Mouse (Mus musculus): Measurements from ENCODE around the gene Kmt2b. TPM values are rescaled to one million over a fixed set of nuclear protein-coding genes. Genes with fewer than 3 reads are reported as not detected.

The Kmt2b gene
- total and polyA plus RNA-seq, 2 experiments from 2014 or later, result 8.3 to 39.5 TPM

- Histone ChIP-seq H3K27me3 (ENCODE audit: insufficient read depth, low read length) (no peaks in the 10 kb centered on the region), H3K4me3 (ENCODE audit: low read depth, low read length) (no peak overlapping the region), H3K4me1 (ENCODE audit: insufficient read depth, low read length) (no peaks in the 10 kb centered on the region), H3K36me3 (ENCODE audit: insufficient read depth, low read length) (peaks cover 14% of the 10 kb centered on the region), H3K9ac (replicated peaks; ENCODE audit: low read length, poor library complexity, severe bottlenecking) (no peak overlapping the region), H3K9me3 (ENCODE audit: low read length) (no peaks in the 10 kb centered on the region), H3K27ac (ENCODE audit: low read depth, low read length) (no peak overlapping the region), H3K4me2 (ENCODE audit: low read depth, low read length, poor library complexity, severe bottlenecking) (peak overlapping the region; percentile 92; the same call in 1 of the 2 replicates)
- WGBS, result 54% methylated on average over 2 of the region's 2 CpGs
- DNase-seq (ENCODE audit: low spot score) (no peak), ATAC-seq (ENCODE audit: low FRiP score) (no peak)
- TF ChIP-seq CTCF (IDR thresholded peaks at IDR 0.05), result no peak
Observed at GRCm38 (mm10) chr7:30560296-30560695, 28.2 kb downstream of the Kmt2b start.

GRCm38 (mm10) chr7:30559443-30559954 is 29.0 kb downstream of the Kmt2b start, which contains the start of gene Lin37:
TSS of gene Lin37 (minus strand) at chr7:30559838.
- peak; percentile 87 for ATAC-seq (ENCODE audit: low FRiP score)
- no peak for TF ChIP-seq CTCF (IDR thresholded peaks at IDR 0.05)
- peak; percentile 99 for DNase-seq (ENCODE audit: low spot score)

GRCm38 (mm10) chr7:30558656-30559442 is 29.7 kb downstream of the Kmt2b start:
- H3K4me3 ChIP-seq (ENCODE audit: low read depth, low read length), result peak overlapping the region; percentile 57
- DNase-seq (ENCODE audit: low spot score), result no peak
- H3K9ac ChIP-seq (replicated peaks; ENCODE audit: low read length, poor library complexity, severe bottlenecking), result peak overlapping the region; percentile 79
- ATAC-seq (ENCODE audit: low FRiP score), result no peak
- H3K4me2 ChIP-seq (ENCODE audit: low read depth, low read length, poor library complexity, severe bottlenecking), result peak overlapping the region; percentile 92
- peak overlapping the region; percentile 51; the same call in 1 of the 2 replicates for H3K27ac ChIP-seq (ENCODE audit: low read depth, low read length)
- peaks cover 20% of the 10 kb centered on the region for H3K36me3 ChIP-seq (ENCODE audit: insufficient read depth, low read length)
- WGBS, result 18% methylated on average over 12 of the region's 12 CpGs
- H3K4me1 ChIP-seq (ENCODE audit: insufficient read depth, low read length), result 0 out of 2 replicates have a peak, but pooled peaks cover under 1% of the 10 kb centered on the region
- no peak for TF ChIP-seq CTCF (IDR thresholded peaks at IDR 0.05)
- H3K27me3 ChIP-seq (ENCODE audit: insufficient read depth, low read length), result no peaks in the 10 kb centered on the region
- no peaks in the 10 kb centered on the region for H3K9me3 ChIP-seq (ENCODE audit: low read length)

More at GRCm38 (mm10) chr7:30559443-30559954, 29.0 kb downstream of the Kmt2b start, which contains the start of gene Lin37:
- Histone ChIP-seq H3K27ac (ENCODE audit: low read depth, low read length) (peak within 1 kb of the TSS; percentile 51; the same call in 1 of the 2 replicates), H3K36me3 (ENCODE audit: insufficient read depth, low read length) (peaks cover 18% of the 10 kb centered on the region), H3K9me3 (ENCODE audit: low read length) (no peaks in the 10 kb centered on the region), H3K9ac (replicated peaks; ENCODE audit: low read length, poor library complexity, severe bottlenecking) (peak within 1 kb of the TSS; percentile 79), H3K4me1 (ENCODE audit: insufficient read depth, low read length) (no peaks in the 10 kb centered on the region), H3K27me3 (ENCODE audit: insufficient read depth, low read length) (no peaks in the 10 kb centered on the region), H3K4me2 (ENCODE audit: low read depth, low read length, poor library complexity, severe bottlenecking) (peak within 1 kb of the TSS; percentile 92), H3K4me3 (ENCODE audit: low read depth, low read length) (peak within 1 kb of the TSS; percentile 57)
- under 1% methylated on average over 20 of the region's 20 CpGs for WGBS

- Histone ChIP-seq H3K36me3 (ENCODE audit: insufficient read depth, low read length) (peaks cover 20% of the 10 kb centered on the region), H3K4me2 (ENCODE audit: low read depth, low read length, poor library complexity, severe bottlenecking) (peak overlapping the region; percentile 92), H3K27ac (ENCODE audit: low read depth, low read length) (no peak overlapping the region), H3K9me3 (ENCODE audit: low read length) (no peaks in the 10 kb centered on the region), H3K4me1 (ENCODE audit: insufficient read depth, low read length) (peaks cover 9% of the 10 kb centered on the region; the same call in 1 of the 2 replicates), H3K27me3 (ENCODE audit: insufficient read depth, low read length) (no peaks in the 10 kb centered on the region), H3K9ac (replicated peaks; ENCODE audit: low read length, poor library complexity, severe bottlenecking) (no peak overlapping the region), H3K4me3 (ENCODE audit: low read depth, low read length) (no peak overlapping the region)
- 91% methylated on average over 13 of the region's 13 CpGs for WGBS
- no peak for DNase-seq (ENCODE audit: low spot score)
- no peak for TF ChIP-seq CTCF (IDR thresholded peaks at IDR 0.05)
- no peak for ATAC-seq (ENCODE audit: low FRiP score)
Observed at GRCm38 (mm10) chr7:30557901-30558514, 30.5 kb downstream of the Kmt2b start.

- Histone ChIP-seq H3K36me3 (ENCODE audit: insufficient read depth, low read length) (peaks cover 20% of the 10 kb centered on the region), H3K9me3 (ENCODE audit: low read length) (no peaks in the 10 kb centered on the region), H3K4me3 (ENCODE audit: low read depth, low read length) (no peak overlapping the region), H3K4me1 (ENCODE audit: insufficient read depth, low read length) (peaks cover 9% of the 10 kb centered on the region; the same call in 1 of the 2 replicates), H3K9ac (replicated peaks; ENCODE audit: low read length, poor library complexity, severe bottlenecking) (no peak overlapping the region), H3K27ac (ENCODE audit: low read depth, low read length) (no peak overlapping the region), H3K4me2 (ENCODE audit: low read depth, low read length, poor library complexity, severe bottlenecking) (no peak overlapping the region), H3K27me3 (ENCODE audit: insufficient read depth, low read length) (no peaks in the 10 kb centered on the region)
- DNase-seq (ENCODE audit: low spot score), result no peak
- WGBS, result 95% methylated on average over 18 of the region's 18 CpGs
- ATAC-seq (ENCODE audit: low FRiP score), result no peak
- TF ChIP-seq CTCF (IDR thresholded peaks at IDR 0.05), result peak; percentile 44
Observed at GRCm38 (mm10) chr7:30556894-30557536, 31.5 kb downstream of the Kmt2b start.

Measured in midbrain, postnatal 0 days (tissue).